In the genomic region with DNA sequence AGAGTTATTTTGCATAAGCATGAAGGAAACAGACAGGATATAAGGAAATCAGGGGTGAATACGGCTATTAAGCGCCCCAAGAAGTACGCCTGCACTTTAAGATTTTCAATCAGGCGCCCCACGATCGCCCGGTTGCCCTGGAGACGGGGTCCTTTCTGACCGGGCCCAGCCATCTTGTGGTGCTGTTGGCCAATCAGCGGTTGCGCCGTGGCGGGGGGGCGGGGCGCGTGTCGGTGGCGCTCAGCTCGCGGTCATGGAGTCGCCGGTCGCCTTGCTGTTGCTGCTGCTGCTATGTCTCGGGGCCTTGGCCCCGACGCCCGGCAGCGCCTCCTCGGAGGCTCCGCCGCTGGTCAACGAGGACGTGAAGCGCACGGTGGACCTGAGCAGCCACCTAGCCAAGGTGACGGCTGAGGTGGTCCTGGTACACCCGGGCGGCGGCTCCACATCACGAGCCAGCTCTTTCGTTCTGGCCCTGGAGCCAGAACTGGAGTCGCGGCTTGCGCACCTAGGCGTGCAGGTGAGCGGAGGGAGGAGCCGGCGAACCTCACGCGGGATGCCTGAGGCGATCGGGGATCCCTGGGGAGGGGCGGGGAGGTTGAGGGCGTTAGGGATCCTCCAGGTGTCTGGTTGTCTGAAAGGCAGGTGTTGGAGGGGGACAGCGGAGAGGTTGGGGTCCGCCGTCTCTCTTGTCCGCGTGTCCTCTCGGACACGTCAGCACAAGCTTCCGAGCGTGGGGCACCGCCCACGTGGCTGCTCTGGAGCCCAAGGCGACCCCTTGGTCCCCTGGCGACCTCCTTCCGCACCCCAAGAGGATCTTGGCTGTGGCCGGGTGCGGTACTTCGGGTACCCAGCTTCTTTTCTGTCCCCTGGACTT, we compare ENCODE assay signal across 8 mouse cellular contexts. TPM values are rescaled to one million over a fixed set of nuclear protein-coding genes. Genes with fewer than 3 reads are reported as not detected.
A peak's percentile ranks its signal among the peaks of the same experiment; 100 is the strongest.
DNase-seq lines count a peak whose midpoint lies in the region; ATAC-seq lines count a peak whose summit lies in the region.

TSS of gene Rpn1 (plus strand) at position 205 of the 874 bp plus-strand sequence.

- DNase-seq in MN1 (ENCODE audit: low spot score) = peak; percentile 93
- DNase-seq in cerebellum, adult 9-10 months = peak; percentile 94
- DNase-seq in frontal cortex, adult 2 months (ENCODE audit: extremely low spot score in 1 of 2, low spot score in 1 of 2) = peak; percentile 91 to 98
- peak; percentile 97 for DNase-seq in hindbrain, embryonic 11.5 days (ENCODE audit: low spot score)
- peak; percentile 97 to 98 for DNase-seq in layer of hippocampus, postnatal 10 days (ENCODE audit: low spot score in 2 of 2)
- peak; percentile 99 for DNase-seq in lung, postnatal 10 days
- peak; percentile 98 for DNase-seq in ovary, postnatal 36 days (ENCODE audit: low spot score)
- DNase-seq in thymus, postnatal 25 days = peak; percentile 98

- H3K27ac ChIP-seq in hindbrain, embryonic 11.5 days (ENCODE audit: low read depth, low read length) = peak within 1 kb of the TSS; percentile 58; the same call in 1 of the 2 replicates

- H3K9me3 ChIP-seq in hindbrain, embryonic 11.5 days (ENCODE audit: control insufficient read depth, low read length) = no peaks in the 10 kb centered on the region

- peaks cover 3% of the 10 kb centered on the region; the same call in 1 of the 2 replicates for H3K4me1 ChIP-seq in hindbrain, embryonic 11.5 days (replicated peaks; ENCODE audit: control insufficient read depth, insufficient read depth, low read length)

- peak within 1 kb of the TSS; percentile 78 for H3K4me2 ChIP-seq in hindbrain, embryonic 11.5 days (replicated peaks; ENCODE audit: low read depth, low read length)

- H3K27me3 ChIP-seq in hindbrain, embryonic 11.5 days (ENCODE audit: control insufficient read depth, insufficient read depth, low read length) = no peaks in the 10 kb centered on the region

- under 1% methylated on average over 69 of the region's 71 CpGs for WGBS in hindbrain, embryonic 11.5 days

- H3K4me3 ChIP-seq in hindbrain, embryonic 11.5 days (ENCODE audit: low read depth, low read length) = peak within 1 kb of the TSS; percentile 100

- no peaks in the 10 kb centered on the region for H3K36me3 ChIP-seq in hindbrain, embryonic 11.5 days (ENCODE audit: control insufficient read depth, insufficient read depth, low read length)

- H3K9ac ChIP-seq in hindbrain, embryonic 11.5 days (ENCODE audit: low read depth, low read length) = peak within 1 kb of the TSS; percentile 85

- ATAC-seq in hindbrain, embryonic 11.5 days (ENCODE audit: low FRiP score) = peak; percentile 96

RNA-seq across cellular contexts. Expression of gene Rpn1, which starts in this region (rescaled TPM):
- 125 and 138 TPM in 2 replicates for polyA plus RNA-seq in frontal cortex, adult 2 months (2012; rRNA removed)
- polyA plus RNA-seq in hindbrain, embryonic 11.5 days (2014; fragmentation: Nextera tagmentation; extraction: Ambion mirVana) = 272 and 290 TPM in 2 replicates
- total RNA-seq in layer of hippocampus, postnatal 10 days (2021) = 100 to 1,000 TPM; 168 to 180 TPM

Comparison
In these comparisons a context has a peak if more than half of its experiments do, and no peak if none do; other contexts are left out.
1. Peak in every context shown above with its lines: DNase-seq, ATAC-seq, H3K4me3 ChIP-seq and H3K27ac ChIP-seq.